Mouse (Mus musculus) hindbrain, embryonic 11.5 days (tissue): Measurements from ENCODE around the gene Gm21312. TPM values are rescaled to one million over a fixed set of nuclear protein-coding genes. Genes with fewer than 3 reads are reported as not detected.
"Not testable (repeated sequence)": the region's sequence is repeated elsewhere in the genome, so short reads cannot be mapped to it uniquely, and the experiment has no call there.

Source experiments
- ATAC-seq: fragments of 200-750 bp; cut with Nextera tagmentation; 2 replicates; pipeline ENCODE4 v1.8.0; 2017; ENCODE audit warnings: mild to moderate bottlenecking, moderate TSS enrichment, moderate library complexity; ENCODE audit not compliant: low FRiP score
- DNase-seq: peaks from one replicate; pipeline ENCODE4 v3.0.0-alpha.2; 2015; ENCODE audit warnings: low spot score
- H3K27ac ChIP-seq: fragments of 300-500 bp; sonication (generic); 2 replicates; pipeline ENCODE4 v1.5.1; 2014; ENCODE audit warnings: mild to moderate bottlenecking, low read depth, low read length
- H3K27me3 ChIP-seq: fragments of 300-500 bp; sonication (generic); 2 replicates; pipeline ENCODE4 v1.6.1; 2014; ENCODE audit warnings: mild to moderate bottlenecking, low read length, moderate library complexity, mixed read lengths; ENCODE audit not compliant: control insufficient read depth, insufficient read depth
- H3K36me3 ChIP-seq: fragments of 300-500 bp; sonication (generic); 2 replicates; pipeline ENCODE4 v1.6.1; 2014; ENCODE audit warnings: mild to moderate bottlenecking, low read length, moderate library complexity, mixed read lengths; ENCODE audit not compliant: control insufficient read depth, insufficient read depth
- H3K4me1 ChIP-seq: fragments of 300-500 bp; sonication (generic); replicated peaks from 2 replicates; pipeline ENCODE4 v1.6.1; 2014; ENCODE audit warnings: low read length, mixed read lengths; ENCODE audit not compliant: control insufficient read depth, insufficient read depth
- H3K4me2 ChIP-seq: fragments of 300-500 bp; sonication (generic); replicated peaks from 2 replicates; pipeline ENCODE4 v1.6.1; 2014; ENCODE audit warnings: mild to moderate bottlenecking, low read depth, low read length
- H3K4me3 ChIP-seq: fragments of 300-500 bp; sonication (generic); 2 replicates; pipeline ENCODE4 v1.5.1; 2014; ENCODE audit warnings: low read depth, low read length
- H3K9ac ChIP-seq: fragments of 300-500 bp; sonication (generic); 2 replicates; pipeline ENCODE4 v1.6.1; 2014; ENCODE audit warnings: low read depth, low read length
- H3K9me3 ChIP-seq: fragments of 300-500 bp; sonication (generic); 2 replicates; pipeline ENCODE4 v1.6.1; 2016; ENCODE audit warnings: low read length; ENCODE audit not compliant: control insufficient read depth
- WGBS: fragments of 180-500 bp; shearing (Covaris S2); extraction: QIAGEN DNeasy Blood & Tissue Kit; methylation state at CpG from one replicate; pipeline ENCODE4 v1.1.7; 2014; 5-methylcytosine and 5-hydroxymethylcytosine counted together
- polyA plus RNA-seq: library from polyadenylated mRNA; unstranded; fragments of >200 nt; fragmentation: Nextera tagmentation; extraction: Ambion mirVana; gene quantifications from 2 replicates; pipeline ENCODE4 v1.2.1, GENCODE M21; 2014

Gene Gm21312
- polyA plus RNA-seq, result not detected in 2 replicates

DNA sequence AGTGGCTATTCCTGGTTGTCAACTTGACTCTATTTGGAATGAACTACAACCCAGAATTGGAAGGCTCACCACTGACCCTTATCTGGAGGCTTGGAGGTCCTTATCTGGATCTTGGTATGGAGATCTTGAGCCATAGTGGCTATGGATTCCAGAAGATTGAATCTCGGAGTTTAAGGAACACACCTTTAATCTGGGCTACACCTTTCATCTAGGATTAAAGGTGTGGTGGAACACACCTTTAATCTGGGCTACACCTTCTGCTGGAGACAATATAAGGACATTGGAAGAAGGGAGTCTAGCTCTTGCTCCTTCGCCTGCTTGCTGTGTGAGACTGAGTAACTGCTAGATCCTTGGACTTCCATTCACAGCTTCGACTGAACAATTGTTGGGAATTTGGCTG lies at the start of gene Gm21312:
Gene Gm21312, plus strand, starts transcription at position 301 of the 400 bp plus-strand sequence.
- WGBS, result no CpG with 5 or more reads among the region's 3 CpGs
- not testable (repeated sequence) for ATAC-seq, H3K4me2 ChIP-seq, H3K36me3 ChIP-seq, H3K9me3 ChIP-seq, DNase-seq, H3K27me3 ChIP-seq, H3K4me1 ChIP-seq, H3K4me3 ChIP-seq, H3K27ac ChIP-seq, H3K9ac ChIP-seq

DNA sequence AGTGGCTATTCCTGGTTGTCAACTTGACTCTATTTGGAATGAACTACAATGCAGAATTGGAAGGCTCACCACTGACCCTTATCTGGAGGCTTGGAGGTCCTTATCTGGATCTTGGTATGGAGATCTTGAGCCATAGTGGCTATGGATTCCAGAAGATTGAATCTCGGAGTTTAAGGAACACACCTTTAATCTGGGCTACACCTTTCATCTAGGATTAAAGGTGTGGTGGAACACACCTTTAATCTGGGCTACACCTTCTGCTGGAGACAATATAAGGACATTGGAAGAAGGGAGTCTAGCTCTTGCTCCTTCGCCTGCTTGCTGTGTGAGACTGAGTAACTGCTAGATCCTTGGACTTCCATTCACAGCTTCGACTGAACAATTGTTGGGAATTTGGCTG lies 34.1 kb upstream of the Gm21312 start, which contains the start of gene Gm21293:
Gene Gm21293, plus strand, starts transcription at position 301 of the 400 bp plus-strand sequence.
- WGBS, result no CpG with 5 or more reads among the region's 3 CpGs
- not testable (repeated sequence) for H3K4me1 ChIP-seq, H3K9me3 ChIP-seq, H3K27ac ChIP-seq, H3K4me3 ChIP-seq, H3K9ac ChIP-seq, H3K36me3 ChIP-seq, H3K4me2 ChIP-seq, ATAC-seq, DNase-seq, H3K27me3 ChIP-seq

DNA sequence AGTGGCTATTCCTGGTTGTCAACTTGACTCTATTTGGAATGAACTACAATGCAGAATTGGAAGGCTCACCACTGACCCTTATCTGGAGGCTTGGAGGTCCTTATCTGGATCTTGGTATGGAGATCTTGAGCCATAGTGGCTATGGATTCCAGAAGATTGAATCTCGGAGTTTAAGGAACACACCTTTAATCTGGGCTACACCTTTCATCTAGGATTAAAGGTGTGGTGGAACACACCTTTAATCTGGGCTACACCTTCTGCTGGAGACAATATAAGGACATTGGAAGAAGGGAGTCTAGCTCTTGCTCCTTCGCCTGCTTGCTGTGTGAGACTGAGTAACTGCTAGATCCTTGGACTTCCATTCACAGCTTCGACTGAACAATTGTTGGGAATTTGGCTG lies 25.6 kb upstream of the Gm21312 start, which contains the start of gene Gm6763:
Gene Gm6763, plus strand, starts transcription at position 301 of the 400 bp plus-strand sequence.
- not testable (repeated sequence) for ATAC-seq, H3K9ac ChIP-seq, H3K4me3 ChIP-seq, H3K4me1 ChIP-seq, H3K36me3 ChIP-seq, H3K4me2 ChIP-seq, H3K9me3 ChIP-seq, H3K27ac ChIP-seq, H3K27me3 ChIP-seq, DNase-seq
- no CpG with 5 or more reads among the region's 3 CpGs for WGBS

DNA sequence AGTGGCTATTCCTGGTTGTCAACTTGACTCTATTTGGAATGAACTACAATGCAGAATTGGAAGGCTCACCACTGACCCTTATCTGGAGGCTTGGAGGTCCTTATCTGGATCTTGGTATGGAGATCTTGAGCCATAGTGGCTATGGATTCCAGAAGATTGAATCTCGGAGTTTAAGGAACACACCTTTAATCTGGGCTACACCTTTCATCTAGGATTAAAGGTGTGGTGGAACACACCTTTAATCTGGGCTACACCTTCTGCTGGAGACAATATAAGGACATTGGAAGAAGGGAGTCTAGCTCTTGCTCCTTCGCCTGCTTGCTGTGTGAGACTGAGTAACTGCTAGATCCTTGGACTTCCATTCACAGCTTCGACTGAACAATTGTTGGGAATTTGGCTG lies 17.1 kb upstream of the Gm21312 start, which contains the start of gene Gm8764:
Gene Gm8764, plus strand, starts transcription at position 301 of the 400 bp plus-strand sequence.
- not testable (repeated sequence) for H3K4me2 ChIP-seq, H3K27ac ChIP-seq, H3K9ac ChIP-seq, ATAC-seq, H3K36me3 ChIP-seq, H3K9me3 ChIP-seq, DNase-seq, H3K4me1 ChIP-seq, H3K27me3 ChIP-seq, H3K4me3 ChIP-seq
- WGBS, result no CpG with 5 or more reads among the region's 3 CpGs

DNA sequence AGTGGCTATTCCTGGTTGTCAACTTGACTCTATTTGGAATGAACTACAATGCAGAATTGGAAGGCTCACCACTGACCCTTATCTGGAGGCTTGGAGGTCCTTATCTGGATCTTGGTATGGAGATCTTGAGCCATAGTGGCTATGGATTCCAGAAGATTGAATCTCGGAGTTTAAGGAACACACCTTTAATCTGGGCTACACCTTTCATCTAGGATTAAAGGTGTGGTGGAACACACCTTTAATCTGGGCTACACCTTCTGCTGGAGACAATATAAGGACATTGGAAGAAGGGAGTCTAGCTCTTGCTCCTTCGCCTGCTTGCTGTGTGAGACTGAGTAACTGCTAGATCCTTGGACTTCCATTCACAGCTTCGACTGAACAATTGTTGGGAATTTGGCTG lies 8.6 kb upstream of the Gm21312 start, which contains the start of gene Gm21304:
Gene Gm21304, plus strand, starts transcription at position 301 of the 400 bp plus-strand sequence.
- H3K4me1 ChIP-seq, H3K36me3 ChIP-seq, H3K27me3 ChIP-seq, H3K4me3 ChIP-seq, ATAC-seq, H3K9me3 ChIP-seq, DNase-seq, H3K4me2 ChIP-seq, H3K27ac ChIP-seq, H3K9ac ChIP-seq: not testable (repeated sequence)
- no CpG with 5 or more reads among the region's 3 CpGs for WGBS

DNA sequence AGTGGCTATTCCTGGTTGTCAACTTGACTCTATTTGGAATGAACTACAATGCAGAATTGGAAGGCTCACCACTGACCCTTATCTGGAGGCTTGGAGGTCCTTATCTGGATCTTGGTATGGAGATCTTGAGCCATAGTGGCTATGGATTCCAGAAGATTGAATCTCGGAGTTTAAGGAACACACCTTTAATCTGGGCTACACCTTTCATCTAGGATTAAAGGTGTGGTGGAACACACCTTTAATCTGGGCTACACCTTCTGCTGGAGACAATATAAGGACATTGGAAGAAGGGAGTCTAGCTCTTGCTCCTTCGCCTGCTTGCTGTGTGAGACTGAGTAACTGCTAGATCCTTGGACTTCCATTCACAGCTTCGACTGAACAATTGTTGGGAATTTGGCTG lies 8.4 kb downstream of the Gm21312 start, which contains the start of gene Gm20765:
Gene Gm20765, plus strand, starts transcription at position 301 of the 400 bp plus-strand sequence.
- not testable (repeated sequence) for H3K4me2 ChIP-seq, H3K36me3 ChIP-seq, H3K27me3 ChIP-seq, ATAC-seq, H3K27ac ChIP-seq, DNase-seq, H3K4me3 ChIP-seq, H3K9ac ChIP-seq, H3K9me3 ChIP-seq, H3K4me1 ChIP-seq
- WGBS, result no CpG with 5 or more reads among the region's 3 CpGs

DNA sequence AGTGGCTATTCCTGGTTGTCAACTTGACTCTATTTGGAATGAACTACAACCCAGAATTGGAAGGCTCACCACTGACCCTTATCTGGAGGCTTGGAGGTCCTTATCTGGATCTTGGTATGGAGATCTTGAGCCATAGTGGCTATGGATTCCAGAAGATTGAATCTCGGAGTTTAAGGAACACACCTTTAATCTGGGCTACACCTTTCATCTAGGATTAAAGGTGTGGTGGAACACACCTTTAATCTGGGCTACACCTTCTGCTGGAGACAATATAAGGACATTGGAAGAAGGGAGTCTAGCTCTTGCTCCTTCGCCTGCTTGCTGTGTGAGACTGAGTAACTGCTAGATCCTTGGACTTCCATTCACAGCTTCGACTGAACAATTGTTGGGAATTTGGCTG lies 16.9 kb downstream of the Gm21312 start, which contains the start of gene Gm4340:
Gene Gm4340, plus strand, starts transcription at position 301 of the 400 bp plus-strand sequence.
- no CpG with 5 or more reads among the region's 3 CpGs for WGBS
- H3K4me2 ChIP-seq, DNase-seq, H3K27me3 ChIP-seq, H3K27ac ChIP-seq, H3K36me3 ChIP-seq, H3K4me3 ChIP-seq, ATAC-seq, H3K9me3 ChIP-seq, H3K9ac ChIP-seq, H3K4me1 ChIP-seq: not testable (repeated sequence)

DNA sequence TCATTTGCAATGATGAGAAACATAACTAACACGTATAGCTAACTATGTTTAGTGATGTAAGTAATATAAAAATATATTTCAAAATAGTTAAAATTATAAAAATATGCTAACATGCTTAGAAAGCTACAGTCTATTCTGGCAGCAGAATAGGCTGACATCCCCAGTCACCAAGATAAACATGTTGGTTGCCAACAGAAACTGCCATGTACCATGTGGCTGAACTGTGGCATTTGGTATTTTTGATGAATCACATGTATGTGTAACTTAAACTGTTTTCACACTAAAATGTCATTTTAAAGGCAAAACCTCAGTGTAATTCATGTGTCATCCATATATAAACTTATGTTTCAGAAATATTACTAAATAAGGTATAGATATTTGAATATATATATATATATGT lies 32.8 kb downstream of the Gm21312 start:
- Histone ChIP-seq H3K27me3 (no peaks in the 10 kb centered on the region), H3K9ac (no peak overlapping the region), H3K4me1 (no peaks in the 10 kb centered on the region), H3K4me3 (no peak overlapping the region), H3K27ac (no peak overlapping the region), H3K36me3 (no peaks in the 10 kb centered on the region), H3K4me2 (no peak overlapping the region), H3K9me3 (no peaks in the 10 kb centered on the region)
- WGBS, result 86% methylated on average over 1 of the region's 1 CpGs
- DNase-seq (no peak), ATAC-seq (no peak)

DNA sequence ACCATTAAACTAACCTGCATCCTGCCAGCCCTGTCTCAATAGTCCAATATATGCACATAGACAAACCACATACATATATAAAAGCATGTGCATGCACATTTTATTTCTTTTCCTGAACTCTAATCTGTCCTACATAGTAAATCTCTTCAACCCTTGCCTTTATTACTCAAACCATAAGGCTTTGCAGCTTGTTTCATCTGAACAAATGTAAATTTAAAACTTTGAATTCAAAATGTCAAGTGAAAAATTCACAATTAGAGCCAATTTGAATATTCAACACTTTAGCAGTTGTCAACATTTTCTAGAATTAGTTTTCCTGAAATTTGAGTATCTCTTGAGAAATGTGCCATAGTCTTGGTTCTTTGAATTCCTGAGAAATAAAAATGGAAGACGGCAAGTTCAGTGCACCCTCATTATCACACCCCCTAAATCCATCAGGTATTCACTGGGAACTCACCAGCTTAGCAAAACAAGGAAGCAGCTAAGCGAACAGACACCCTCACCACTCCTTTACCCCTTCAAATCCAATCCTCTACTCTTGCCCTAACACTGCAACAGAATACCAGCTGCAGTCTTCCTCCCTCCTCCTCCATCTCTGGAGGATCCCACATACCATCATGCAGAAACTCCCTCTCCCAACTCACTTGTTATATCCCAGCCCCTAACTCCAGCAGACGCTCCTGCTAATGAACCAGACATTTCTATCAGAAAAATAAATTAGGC lies 33.6 kb downstream of the Gm21312 start:
- no peak overlapping the region for H3K9ac ChIP-seq
- H3K4me1 ChIP-seq, result no peaks in the 10 kb centered on the region
- no peak overlapping the region for H3K4me2 ChIP-seq
- WGBS, result 77% methylated on average over 3 of the region's 3 CpGs
- H3K27ac ChIP-seq, result no peak overlapping the region
- H3K9me3 ChIP-seq, result no peaks in the 10 kb centered on the region
- no peaks in the 10 kb centered on the region for H3K27me3 ChIP-seq
- ATAC-seq (no peak), DNase-seq (no peak)
- no peaks in the 10 kb centered on the region for H3K36me3 ChIP-seq
- H3K4me3 ChIP-seq, result no peak overlapping the region
